Mouse (Mus musculus) kidney, adult 2 months (tissue): Measurements from ENCODE around the gene Dbndd2. TPM values are rescaled to one million over a fixed set of nuclear protein-coding genes. Genes with fewer than 3 reads are reported as not detected.

Experiments
- DNase-seq: peaks from one replicate; pipeline ENCODE4 v3.0.0; 2021
- H3K27ac ChIP-seq: fragments of 200-500 bp; 2 replicates; pipeline ENCODE4 v1.5.1; 2012; ENCODE audit warnings: low read depth, low read length, control low read depth, inconsistent platforms; ENCODE audit not compliant: insufficient read depth
- H3K27me3 ChIP-seq: fragments of 200-500 bp; replicated peaks from 2 replicates; pipeline ENCODE4 v1.6.1; 2012; ENCODE audit warnings: mild to moderate bottlenecking, moderate library complexity, low read length, inconsistent platforms; ENCODE audit not compliant: control insufficient read depth, insufficient read depth
- H3K36me3 ChIP-seq: fragments of 200-500 bp; 2 replicates; pipeline ENCODE4 v1.6.1; 2012; ENCODE audit warnings: mild to moderate bottlenecking, moderate library complexity, low read length, inconsistent platforms; ENCODE audit not compliant: control insufficient read depth, insufficient read depth
- H3K4me1 ChIP-seq: fragments of 200-500 bp; 2 replicates; pipeline ENCODE4 v1.6.1; 2011; ENCODE audit warnings: low read length; ENCODE audit not compliant: control insufficient read depth, insufficient read depth
- H3K4me3 ChIP-seq: fragments of 200-500 bp; 2 replicates; pipeline ENCODE4 v1.5.1; 2011; ENCODE audit warnings: mild to moderate bottlenecking, low read depth, low read length, control low read depth; ENCODE audit not compliant: insufficient read depth
- CTCF ChIP-seq: fragments of 200-500 bp; conservative IDR thresholded peaks from 2 replicates; pipeline ENCODE4 v1.5.1; 2011; ENCODE audit warnings: low read depth, mild to moderate bottlenecking, control low read depth, low read length, moderate library complexity, mixed read lengths; ENCODE audit not compliant: insufficient read depth, insufficient read length
- POLR2A ChIP-seq: fragments of 200-500 bp; IDR thresholded peaks from one replicate; pipeline ENCODE4 v1.6.1; 2011; ENCODE audit warnings: low read depth, low read length, control low read depth
- WGBS: fragments of 180-500 bp; shearing (Covaris S2); methylation state at CpG from one replicate; pipeline ENCODE4 v1.1.7; 2018; 5-methylcytosine and 5-hydroxymethylcytosine counted together
- polyA plus RNA-seq: library from polyadenylated mRNA; depleted of rRNA; stranded (reverse); fragments of >200 nt; gene quantifications from 2 replicates; pipeline ENCODE4 v1.2.3, GENCODE M21; 2012; rRNA removed

Gene Dbndd2
- polyA plus RNA-seq, 1 experiment = 36.8 TPM

DNA sequence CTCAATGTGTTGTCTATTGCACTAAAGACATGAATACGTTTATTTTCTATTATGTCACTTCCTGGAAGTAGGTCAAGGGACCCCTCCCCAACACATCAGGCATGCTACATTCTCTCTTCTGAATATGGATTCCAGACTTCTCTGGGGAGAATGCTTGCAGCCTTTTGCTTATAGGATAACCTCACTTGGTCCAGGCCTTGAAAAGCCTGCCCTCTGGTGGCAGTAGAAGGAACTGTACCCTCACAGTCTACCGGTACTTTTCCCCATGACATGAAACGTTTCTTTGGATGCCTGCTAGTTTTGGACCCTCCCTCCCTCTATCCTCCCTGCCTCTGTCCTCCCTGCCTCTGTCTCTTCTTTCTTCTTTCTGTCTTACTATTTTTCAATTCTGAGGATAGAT lies 45.3 kb downstream of the Dbndd2 start:
- WGBS = 2% methylated on average over 3 of the region's 3 CpGs
- Histone ChIP-seq H3K27ac (no peak overlapping the region), H3K27me3 (no peaks in the 10 kb centered on the region), H3K4me3 (no peak overlapping the region), H3K36me3 (no peaks in the 10 kb centered on the region), H3K4me1 (no peaks in the 10 kb centered on the region)
- TF ChIP-seq POLR2A = no peak
- peak; percentile 90 for TF ChIP-seq CTCF
- peak; percentile 76 for DNase-seq

DNA sequence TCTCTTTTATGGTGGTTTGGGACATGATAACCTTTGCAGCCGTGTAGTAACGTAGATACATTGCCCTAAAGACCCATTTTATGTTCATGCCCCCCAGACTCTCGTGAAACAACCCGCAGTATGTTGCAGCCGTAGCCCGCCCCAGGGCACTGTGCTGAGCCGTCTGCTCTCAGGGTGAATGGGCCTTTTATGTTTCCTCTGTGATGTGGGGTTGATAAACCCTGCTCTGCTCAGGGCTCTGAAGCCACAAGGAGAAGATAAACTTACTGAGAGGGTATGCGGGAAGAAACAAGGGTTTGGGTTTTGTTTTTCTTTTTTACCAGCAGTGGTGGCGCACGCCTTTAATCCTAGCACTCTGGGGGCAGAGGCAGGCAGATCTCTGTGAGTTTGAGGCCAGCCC lies 48.4 kb downstream of the Dbndd2 start:
- TF ChIP-seq CTCF (no peak), POLR2A (no peak)
- Histone ChIP-seq H3K27me3 (no peaks in the 10 kb centered on the region), H3K4me3 (no peak overlapping the region), H3K36me3 (no peaks in the 10 kb centered on the region), H3K4me1 (no peaks in the 10 kb centered on the region), H3K27ac (no peak overlapping the region)
- 79% methylated on average over 10 of the region's 10 CpGs for WGBS
- no peak for DNase-seq

DNA sequence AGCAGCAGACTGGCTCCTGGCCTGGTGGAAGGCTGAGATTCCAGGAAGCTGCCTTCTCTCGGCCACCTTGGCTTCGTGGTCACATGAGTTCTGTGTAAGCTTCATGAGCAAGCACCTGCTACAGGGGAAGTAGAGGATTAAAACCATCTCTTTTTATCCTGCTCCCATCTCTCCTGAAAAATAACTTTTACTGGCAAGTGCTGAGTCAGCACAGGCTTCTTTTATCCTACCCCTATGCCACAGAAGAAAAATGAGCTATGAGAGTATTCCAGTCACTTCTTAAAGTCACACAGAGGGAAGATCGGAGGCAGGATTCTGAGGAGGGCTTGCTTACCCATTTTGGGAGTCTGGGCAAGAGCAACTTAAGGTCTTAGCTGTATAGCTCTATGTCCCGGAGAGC lies 51.1 kb downstream of the Dbndd2 start:
- 80% methylated on average over 4 of the region's 4 CpGs for WGBS

DNA sequence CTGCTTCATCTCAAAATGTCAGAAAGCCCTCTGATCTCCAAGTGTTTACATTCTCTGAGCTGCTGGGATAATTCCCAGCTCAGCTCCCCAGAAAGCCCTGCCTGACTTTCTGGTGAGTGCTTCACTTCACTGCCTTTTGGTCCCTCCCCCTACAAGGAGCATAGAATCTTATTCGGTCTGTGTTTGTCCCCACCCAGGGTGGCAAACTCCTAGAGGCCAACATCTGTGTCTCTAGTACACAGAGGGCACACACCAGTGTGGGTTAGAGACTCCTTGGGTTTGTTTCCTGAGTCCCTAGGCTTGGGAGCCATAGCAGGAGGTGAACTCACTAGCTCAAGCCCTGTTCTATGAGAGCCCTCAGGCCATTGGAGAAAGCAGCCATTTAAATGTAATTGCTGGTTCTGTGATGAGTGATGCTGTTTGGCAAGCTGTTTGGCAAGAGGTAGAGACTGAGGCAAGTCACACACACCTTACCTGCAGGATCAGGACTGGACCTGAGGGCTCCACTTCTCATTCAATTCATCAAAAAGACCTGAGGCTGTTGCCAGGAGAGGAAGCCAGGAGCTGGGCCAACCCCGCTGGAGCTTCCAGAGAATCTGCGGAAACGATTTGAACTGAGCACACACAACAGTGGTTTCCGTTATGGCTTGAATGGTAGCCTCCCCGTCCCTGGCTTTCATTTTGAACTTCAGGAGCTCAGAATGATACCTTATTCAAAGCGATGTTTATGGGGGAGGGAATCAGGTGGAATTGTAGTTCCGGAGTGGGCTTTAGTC lies 54.9 kb downstream of the Dbndd2 start:
- Histone ChIP-seq H3K36me3 (no peaks in the 10 kb centered on the region), H3K27ac (no peak overlapping the region), H3K4me3 (no peak overlapping the region), H3K27me3 (no peaks in the 10 kb centered on the region), H3K4me1 (peaks cover 14% of the 10 kb centered on the region; the same call in 1 of the 2 replicates)
- WGBS = 49% methylated on average over 8 of the region's 8 CpGs
- peak; percentile 47 for DNase-seq
- no peak for TF ChIP-seq CTCF

More for the DNA sequence above, 51.1 kb downstream of the Dbndd2 start:
- H3K4me3 ChIP-seq = no peak overlapping the region
- H3K36me3 ChIP-seq = no peaks in the 10 kb centered on the region
- DNase-seq = no peak
- H3K27me3 ChIP-seq = no peaks in the 10 kb centered on the region
- H3K27ac ChIP-seq = no peak overlapping the region
- H3K4me1 ChIP-seq = 0 out of 2 replicates have a peak, but pooled peaks cover 4% of the 10 kb centered on the region
- TF ChIP-seq POLR2A (no peak), CTCF (no peak)

DNA sequence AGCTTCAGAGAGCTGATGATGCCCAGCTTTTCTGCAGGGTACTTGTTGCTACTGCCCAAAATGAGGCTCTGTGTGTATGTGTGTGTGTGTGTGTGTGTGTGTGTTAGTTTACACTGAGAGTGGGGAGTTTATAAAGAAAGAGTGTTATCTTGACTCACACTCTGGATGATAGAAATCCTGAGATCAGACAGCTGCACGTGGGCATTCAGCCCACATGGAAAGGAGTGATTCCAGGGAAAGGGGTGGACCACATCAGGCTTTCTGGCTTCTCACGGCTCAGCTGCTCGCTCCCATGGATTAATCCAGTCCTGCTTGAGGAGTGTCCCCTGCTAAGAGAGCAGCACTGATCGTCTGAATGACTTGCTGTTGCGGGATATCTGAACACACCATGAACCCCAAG lies 56.2 kb downstream of the Dbndd2 start:
- no peak for DNase-seq
- H3K27ac ChIP-seq = no peak overlapping the region
- no peaks in the 10 kb centered on the region for H3K27me3 ChIP-seq
- WGBS = 84% methylated on average over 5 of the region's 5 CpGs
- H3K4me1 ChIP-seq = peaks cover 14% of the 10 kb centered on the region; the same call in 1 of the 2 replicates
- no peak overlapping the region for H3K4me3 ChIP-seq
- TF ChIP-seq CTCF (no peak), POLR2A (no peak)
- H3K36me3 ChIP-seq = no peaks in the 10 kb centered on the region

DNA sequence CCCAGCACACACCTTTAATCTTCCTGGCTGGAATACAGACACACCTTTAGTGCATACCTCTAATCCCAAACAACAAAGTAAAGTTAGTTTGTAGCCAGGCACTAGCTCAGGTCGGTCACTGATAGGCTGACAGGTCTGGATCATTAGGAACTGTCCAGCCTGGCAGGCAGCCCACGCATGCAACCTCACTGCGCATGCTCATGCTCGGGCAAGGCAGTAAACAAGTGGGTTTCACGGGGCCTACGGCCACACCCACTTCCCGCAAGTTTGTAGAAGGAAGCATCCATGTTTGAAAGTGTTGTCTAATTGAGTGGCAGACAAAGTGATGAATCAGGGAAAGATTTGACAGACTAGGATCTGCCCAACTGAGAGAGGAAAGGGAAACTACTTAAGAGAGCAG lies 56.7 kb downstream of the Dbndd2 start:
- Histone ChIP-seq H3K36me3 (no peaks in the 10 kb centered on the region), H3K4me3 (no peak overlapping the region), H3K27me3 (no peaks in the 10 kb centered on the region), H3K27ac (peak overlapping the region; percentile 85), H3K4me1 (peaks cover 14% of the 10 kb centered on the region; the same call in 1 of the 2 replicates)
- no peak for TF ChIP-seq CTCF
- no peak for TF ChIP-seq POLR2A
- DNase-seq = peak; percentile 17
- WGBS = 72% methylated on average over 7 of the region's 7 CpGs

Other genes with a start within 250 kb of the Dbndd2 start
- gene Svs2, start 247.6 kb upstream of the Dbndd2 start, polyA plus RNA-seq = not detected in 2 replicates
- not detected in 2 replicates for gene Svs3b, start 229.5 kb upstream of the Dbndd2 start, polyA plus RNA-seq
- gene Svs4, start 207.6 kb upstream of the Dbndd2 start, polyA plus RNA-seq = not detected in 2 replicates
- not detected in 2 replicates for gene Svs3a, start 196.8 kb upstream of the Dbndd2 start, polyA plus RNA-seq
- not detected in 2 replicates for gene Svs6, start 169.4 kb upstream of the Dbndd2 start, polyA plus RNA-seq
- not detected in 2 replicates for gene Svs5, start 153.4 kb upstream of the Dbndd2 start, polyA plus RNA-seq
- gene Slpi, start 97.0 kb upstream of the Dbndd2 start, polyA plus RNA-seq = 3.0 and 4.6 TPM in 2 replicates
- 0.04 TPM in 1 of 2 replicates, not detected in the other for gene Rbpjl, start 83.0 kb upstream of the Dbndd2 start, polyA plus RNA-seq
- gene Matn4, start 80.9 kb upstream of the Dbndd2 start, polyA plus RNA-seq = 1.4 and 2.6 TPM in 2 replicates
- 194 and 212 TPM in 2 replicates for gene Sdc4, start 42.2 kb upstream of the Dbndd2 start, polyA plus RNA-seq
- 94.5 and 122 TPM in 2 replicates for gene Sys1, start 29.1 kb upstream of the Dbndd2 start, polyA plus RNA-seq
- 22.1 and 23.4 TPM in 2 replicates for gene Gm20458, start 25.1 kb upstream of the Dbndd2 start, polyA plus RNA-seq
- 0.10 TPM in 1 of 2 replicates, not detected in the other for gene Trp53tg5, start 12.4 kb upstream of the Dbndd2 start, polyA plus RNA-seq
- 101 and 123 TPM in 2 replicates for gene Pigt, start 11.4 kb downstream of the Dbndd2 start, polyA plus RNA-seq
- gene Wfdc2, start 76.3 kb downstream of the Dbndd2 start, polyA plus RNA-seq = 459 and 460 TPM in 2 replicates
- gene Spint3, start 87.4 kb downstream of the Dbndd2 start, polyA plus RNA-seq = not detected in 2 replicates
- not detected in 2 replicates for gene Wfdc6a, start 99.3 kb downstream of the Dbndd2 start, polyA plus RNA-seq
- gene Eppin, start 107.5 kb downstream of the Dbndd2 start, polyA plus RNA-seq = not detected in 2 replicates
- gene Wfdc6b, start 127.4 kb downstream of the Dbndd2 start, polyA plus RNA-seq = not detected in 2 replicates
- not detected in 2 replicates for gene Wfdc8, start 127.5 kb downstream of the Dbndd2 start, polyA plus RNA-seq
- gene Wfdc16, start 152.7 kb downstream of the Dbndd2 start, polyA plus RNA-seq = 9.2 and 10.3 TPM in 2 replicates
- not detected in 2 replicates for gene Wfdc10, start 169.9 kb downstream of the Dbndd2 start, polyA plus RNA-seq
- gene Wfdc9, start 170.5 kb downstream of the Dbndd2 start, polyA plus RNA-seq = not detected in 2 replicates
- not detected in 2 replicates for gene Wfdc11, start 188.0 kb downstream of the Dbndd2 start, polyA plus RNA-seq
- not detected in 2 replicates for gene Wfdc13, start 199.0 kb downstream of the Dbndd2 start, polyA plus RNA-seq
- gene Spint4, start 212.4 kb downstream of the Dbndd2 start, polyA plus RNA-seq = not detected in 2 replicates
- gene Spint5, start 229.2 kb downstream of the Dbndd2 start, polyA plus RNA-seq = not detected in 2 replicates